Mouse (Mus musculus): ENCODE measurements around the gene Ern1. TPM values are rescaled to one million over a fixed set of nuclear protein-coding genes. Genes with fewer than 3 reads are reported as not detected.

Gene Ern1
- polyA plus RNA-seq, 1 experiment from 2014 or later = 7.5 TPM

GRCm38 (mm10) chr11:106489036-106489693, 1.5 kb upstream of the Ern1 start:
- Histone ChIP-seq H3K27me3 (replicated peaks; ENCODE audit: control insufficient read depth, insufficient read depth, low read length) (no peaks in the 10 kb centered on the region), H3K4me2 (no peak overlapping the region), H3K9ac (ENCODE audit: low read depth, low read length) (no peak overlapping the region), H3K36me3 (ENCODE audit: control insufficient read depth, insufficient read depth, low read length) (no peaks in the 10 kb centered on the region), H3K4me1 (replicated peaks; ENCODE audit: control insufficient read depth, insufficient read depth, low read length) (peaks cover 16% of the 10 kb centered on the region), H3K9me3 (ENCODE audit: control insufficient read depth, low read length) (no peaks in the 10 kb centered on the region), H3K27ac (ENCODE audit: low read depth, low read length) (no peak overlapping the region), H3K4me3 (ENCODE audit: low read depth, low read length) (no peak overlapping the region)
- 53% methylated on average over 7 of the region's 7 CpGs for WGBS
- DNase-seq (ENCODE audit: low spot score) = no peak
- ATAC-seq (replicated peaks; ENCODE audit: low FRiP score) = no peak

DNA sequence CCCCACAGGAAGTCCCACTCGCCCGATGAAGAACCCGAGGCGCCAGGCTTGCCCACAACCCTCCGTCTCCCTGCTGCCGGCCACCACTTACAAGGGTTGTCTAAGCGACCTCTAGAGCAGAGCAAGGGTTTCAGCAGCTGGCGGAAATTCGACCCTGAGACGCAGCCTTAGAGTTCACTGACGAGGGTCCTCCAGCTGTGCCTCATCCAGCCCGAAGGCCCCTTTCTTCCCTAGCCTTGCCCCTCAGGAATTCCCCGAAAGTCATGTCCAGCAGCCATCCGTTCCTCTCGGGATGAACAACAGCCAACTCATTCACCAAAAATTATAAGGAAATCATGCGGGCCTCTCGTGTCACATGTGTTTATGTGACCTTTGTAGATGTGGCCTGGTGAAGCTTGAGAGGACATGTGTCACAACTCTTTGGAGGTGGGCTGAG, 492 bp upstream of the Ern1 start:
- no peaks in the 10 kb centered on the region for H3K9me3 ChIP-seq (ENCODE audit: control insufficient read depth, low read length)
- ATAC-seq (replicated peaks; ENCODE audit: low FRiP score) (peak; percentile 68), DNase-seq (ENCODE audit: low spot score) (no peak)
- 14% methylated on average over 17 of the region's 17 CpGs for WGBS
- H3K4me2 ChIP-seq = peak overlapping the region; percentile 68
- peak overlapping the region; percentile 97 for H3K4me3 ChIP-seq (ENCODE audit: low read depth, low read length)
- H3K27ac ChIP-seq (ENCODE audit: low read depth, low read length) = peak overlapping the region; percentile 63
- H3K27me3 ChIP-seq (replicated peaks; ENCODE audit: control insufficient read depth, insufficient read depth, low read length) = no peaks in the 10 kb centered on the region
- H3K36me3 ChIP-seq (ENCODE audit: control insufficient read depth, insufficient read depth, low read length) = no peaks in the 10 kb centered on the region
- peak overlapping the region; percentile 66 for H3K9ac ChIP-seq (ENCODE audit: low read depth, low read length)
- peaks cover 16% of the 10 kb centered on the region for H3K4me1 ChIP-seq (replicated peaks; ENCODE audit: control insufficient read depth, insufficient read depth, low read length)

- Histone ChIP-seq H3K27me3 (replicated peaks; ENCODE audit: control insufficient read depth, insufficient read depth, low read length) (no peaks in the 10 kb centered on the region), H3K4me1 (replicated peaks; ENCODE audit: control insufficient read depth, insufficient read depth, low read length) (peaks cover 19% of the 10 kb centered on the region), H3K4me3 (ENCODE audit: low read depth, low read length) (peak overlapping the region; percentile 97), H3K9ac (ENCODE audit: low read depth, low read length) (peak overlapping the region; percentile 92), H3K27ac (ENCODE audit: low read depth, low read length) (peak overlapping the region; percentile 89), H3K9me3 (ENCODE audit: control insufficient read depth, low read length) (no peaks in the 10 kb centered on the region), H3K4me2 (peak overlapping the region; percentile 68), H3K36me3 (ENCODE audit: control insufficient read depth, insufficient read depth, low read length) (no peaks in the 10 kb centered on the region)
- peak; percentile 75 for ATAC-seq (replicated peaks; ENCODE audit: low FRiP score)
- WGBS = under 1% methylated on average over 85 of the region's 86 CpGs
- peak; percentile 70 for DNase-seq (ENCODE audit: low spot score)
Measured at GRCm38 (mm10) chr11:106486866-106487732, 553 bp downstream of the Ern1 start.

GRCm38 (mm10) chr11:106486042-106486865, 1.4 kb downstream of the Ern1 start:
- H3K9me3 ChIP-seq (ENCODE audit: control insufficient read depth, low read length) = no peaks in the 10 kb centered on the region
- H3K27me3 ChIP-seq (replicated peaks; ENCODE audit: control insufficient read depth, insufficient read depth, low read length) = no peaks in the 10 kb centered on the region
- ATAC-seq (replicated peaks; ENCODE audit: low FRiP score) (no peak), DNase-seq (ENCODE audit: low spot score) (no peak)
- 18% methylated on average over 16 of the region's 16 CpGs for whole genome bisulfite sequencing
- H3K9ac ChIP-seq (ENCODE audit: low read depth, low read length) = peak overlapping the region; percentile 92
- H3K4me3 ChIP-seq (ENCODE audit: low read depth, low read length) = peak overlapping the region; percentile 97
- H3K4me1 ChIP-seq (replicated peaks; ENCODE audit: control insufficient read depth, insufficient read depth, low read length) = peaks cover 22% of the 10 kb centered on the region
- peak overlapping the region; percentile 68 for H3K4me2 ChIP-seq
- H3K36me3 ChIP-seq (ENCODE audit: control insufficient read depth, insufficient read depth, low read length) = no peaks in the 10 kb centered on the region
- peak overlapping the region; percentile 22; the same call in 1 of the 2 replicates for H3K27ac ChIP-seq (ENCODE audit: low read depth, low read length)

- ATAC-seq (replicated peaks; ENCODE audit: low FRiP score) = no peak
- H3K4me2 ChIP-seq = peak overlapping the region; percentile 68
- no peak overlapping the region for H3K9ac ChIP-seq (ENCODE audit: low read depth, low read length)
- peak overlapping the region; percentile 97 for H3K4me3 ChIP-seq (ENCODE audit: low read depth, low read length)
- no peaks in the 10 kb centered on the region for H3K27me3 ChIP-seq (replicated peaks; ENCODE audit: control insufficient read depth, insufficient read depth, low read length)
- no peak for DNase-seq (ENCODE audit: low spot score)
- 46% methylated on average over 4 of the region's 4 CpGs for WGBS
- no peak overlapping the region; the same call in 1 of the 2 replicates for H3K27ac ChIP-seq (ENCODE audit: low read depth, low read length)
- H3K4me1 ChIP-seq (replicated peaks; ENCODE audit: control insufficient read depth, insufficient read depth, low read length) = peaks cover 22% of the 10 kb centered on the region
- no peaks in the 10 kb centered on the region for H3K9me3 ChIP-seq (ENCODE audit: control insufficient read depth, low read length)
- no peaks in the 10 kb centered on the region for H3K36me3 ChIP-seq (ENCODE audit: control insufficient read depth, insufficient read depth, low read length)
Measured at GRCm38 (mm10) chr11:106485611-106486010, 2.0 kb downstream of the Ern1 start.

DNA sequence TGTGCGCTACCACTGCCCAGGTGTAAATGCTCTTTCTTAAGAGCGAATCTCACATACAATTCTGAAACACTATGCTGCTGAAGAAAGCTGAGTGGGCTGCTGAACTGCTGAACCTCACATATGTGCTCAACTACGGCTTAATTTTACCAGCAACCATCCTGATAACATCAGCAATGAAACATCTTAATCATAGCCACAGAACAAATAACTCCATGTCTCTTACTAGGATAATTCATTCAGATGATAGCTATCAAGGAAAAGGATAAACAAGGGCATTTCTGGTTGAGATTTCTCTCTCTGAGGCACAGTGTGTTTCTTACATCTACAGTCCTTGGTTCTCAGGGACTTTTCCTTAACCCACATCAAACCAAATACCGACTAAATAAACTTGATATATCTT, 2.8 kb downstream of the Ern1 start:
- H3K27me3 ChIP-seq (replicated peaks; ENCODE audit: control insufficient read depth, insufficient read depth, low read length) = no peaks in the 10 kb centered on the region
- no peak overlapping the region for H3K4me3 ChIP-seq (ENCODE audit: low read depth, low read length)
- ATAC-seq (replicated peaks; ENCODE audit: low FRiP score) (no peak), DNase-seq (ENCODE audit: low spot score) (no peak)
- no peak overlapping the region for H3K4me2 ChIP-seq
- no peak overlapping the region for H3K9ac ChIP-seq (ENCODE audit: low read depth, low read length)
- H3K4me1 ChIP-seq (replicated peaks; ENCODE audit: control insufficient read depth, insufficient read depth, low read length) = peaks cover 24% of the 10 kb centered on the region
- no peaks in the 10 kb centered on the region for H3K9me3 ChIP-seq (ENCODE audit: control insufficient read depth, low read length)
- WGBS = 90% methylated on average over 4 of the region's 4 CpGs
- H3K27ac ChIP-seq (ENCODE audit: low read depth, low read length) = no peak overlapping the region
- no peaks in the 10 kb centered on the region for H3K36me3 ChIP-seq (ENCODE audit: control insufficient read depth, insufficient read depth, low read length)

DNA sequence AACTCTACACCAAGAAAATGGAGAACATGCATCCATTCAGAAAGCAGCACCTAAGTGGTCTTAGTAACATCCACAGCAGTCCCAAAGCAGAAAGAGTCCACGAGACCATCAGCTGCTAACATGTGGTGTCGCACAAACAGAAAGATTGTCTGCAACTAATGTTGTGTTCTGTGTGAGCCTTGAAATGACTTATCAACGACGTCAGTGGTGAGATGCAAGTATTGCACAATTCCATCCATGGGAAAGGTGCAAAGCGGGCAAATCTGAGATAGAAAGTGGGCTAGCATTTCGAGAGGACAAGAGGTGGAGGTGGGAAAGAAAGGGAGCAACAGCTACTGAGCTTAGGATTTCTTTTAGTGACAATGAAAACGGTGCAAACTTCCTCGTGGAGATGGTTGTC, 4.8 kb downstream of the Ern1 start:
- no peaks in the 10 kb centered on the region for H3K36me3 ChIP-seq (ENCODE audit: control insufficient read depth, insufficient read depth, low read length)
- WGBS = 71% methylated on average over 8 of the region's 8 CpGs
- peaks cover 23% of the 10 kb centered on the region for H3K4me1 ChIP-seq (replicated peaks; ENCODE audit: control insufficient read depth, insufficient read depth, low read length)

DNA sequence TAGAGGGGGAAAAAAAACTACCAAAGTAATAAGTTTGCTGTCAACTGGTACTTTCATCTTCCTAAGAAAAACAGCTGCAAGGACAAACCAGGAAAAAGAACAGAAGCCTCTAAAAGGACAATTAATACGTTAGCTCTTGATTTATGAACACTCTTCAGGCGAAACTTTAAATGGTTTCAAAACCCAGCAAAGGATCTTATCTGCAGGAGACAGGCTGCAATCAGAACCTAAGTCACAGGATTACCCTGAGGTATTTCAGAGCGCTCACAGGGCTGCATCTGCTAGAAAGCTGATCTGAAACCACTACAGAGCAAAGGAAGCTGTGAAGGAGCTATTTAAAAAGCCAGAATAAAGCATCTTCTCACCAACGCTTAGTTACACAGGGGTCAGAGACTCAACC, 6.0 kb downstream of the Ern1 start:
- Histone ChIP-seq H3K4me1 (replicated peaks; ENCODE audit: control insufficient read depth, insufficient read depth, low read length) (peaks cover 25% of the 10 kb centered on the region), H3K9ac (ENCODE audit: low read depth, low read length) (no peak overlapping the region), H3K27me3 (replicated peaks; ENCODE audit: control insufficient read depth, insufficient read depth, low read length) (no peaks in the 10 kb centered on the region), H3K9me3 (ENCODE audit: control insufficient read depth, low read length) (no peaks in the 10 kb centered on the region), H3K36me3 (ENCODE audit: control insufficient read depth, insufficient read depth, low read length) (no peaks in the 10 kb centered on the region), H3K27ac (ENCODE audit: low read depth, low read length) (no peak overlapping the region), H3K4me2 (no peak overlapping the region), H3K4me3 (ENCODE audit: low read depth, low read length) (no peak overlapping the region)
- DNase-seq (ENCODE audit: low spot score) (no peak), ATAC-seq (replicated peaks; ENCODE audit: low FRiP score) (no peak)
- 35% methylated on average over 4 of the region's 4 CpGs for WGBS

More for the DNA sequence above, 4.8 kb downstream of the Ern1 start:
- DNase-seq (ENCODE audit: low spot score) (no peak), ATAC-seq (replicated peaks; ENCODE audit: low FRiP score) (no peak)
- H3K9me3 ChIP-seq (ENCODE audit: control insufficient read depth, low read length) = no peaks in the 10 kb centered on the region
- no peak overlapping the region for H3K4me3 ChIP-seq (ENCODE audit: low read depth, low read length)
- no peak overlapping the region for H3K9ac ChIP-seq (ENCODE audit: low read depth, low read length)
- no peaks in the 10 kb centered on the region for H3K27me3 ChIP-seq (replicated peaks; ENCODE audit: control insufficient read depth, insufficient read depth, low read length)
- H3K27ac ChIP-seq (ENCODE audit: low read depth, low read length) = no peak overlapping the region
- H3K4me2 ChIP-seq = no peak overlapping the region
